Mouse (Mus musculus) adipocyte (in vitro differentiated cells): ENCODE results near the gene Snx29.
A peak's percentile ranks its signal among the peaks of the same experiment; 100 is the strongest.

Source experiments
- DNase-seq: peaks from one replicate; pipeline ENCODE4 v3.0.0-alpha.2; 2016; ENCODE audit warnings: low spot score

Snx29 gene

GRCm38 (mm10) chr16:11778715-11779460 lies 456.2 kb downstream of the Snx29 start:
- no peak for DNase-seq

- no peak for DNase-seq
Measured at GRCm38 (mm10) chr16:11782082-11782481, 459.4 kb downstream of the Snx29 start.

GRCm38 (mm10) chr16:11783337-11783736 lies 460.6 kb downstream of the Snx29 start:
- DNase-seq = no peak

- no peak for DNase-seq
Measured at GRCm38 (mm10) chr16:11784354-11784753, 461.6 kb downstream of the Snx29 start.

GRCm38 (mm10) chr16:11785806-11786205 lies 463.1 kb downstream of the Snx29 start:
- no peak for DNase-seq

- DNase-seq = no peak
Measured at GRCm38 (mm10) chr16:11790476-11790875, 467.8 kb downstream of the Snx29 start.

GRCm38 (mm10) chr16:11793391-11793790 lies 470.7 kb downstream of the Snx29 start:
- DNase-seq = no peak

- DNase-seq = no peak
Measured at GRCm38 (mm10) chr16:11794628-11795027, 471.9 kb downstream of the Snx29 start.

GRCm38 (mm10) chr16:11795758-11796460 lies 473.2 kb downstream of the Snx29 start:
- no peak for DNase-seq

- DNase-seq = peak; percentile 35
Measured at GRCm38 (mm10) chr16:11801960-11802539, 479.3 kb downstream of the Snx29 start.
